Mouse (Mus musculus) liver, adult 2 months (tissue): Measurements from ENCODE around the gene Rasal2. TPM values are rescaled to one million over a fixed set of nuclear protein-coding genes. Genes with fewer than 3 reads are reported as not detected.

Source experiments
- DNase-seq: peaks from one replicate; pipeline ENCODE4 v3.0.0-alpha.2; 2011; ENCODE audit warnings: low read depth, low spot score; ENCODE audit errors: extremely low read depth
- H3K27ac ChIP-seq: fragments of 200-500 bp; replicated peaks from 2 replicates; pipeline ENCODE4 v1.5.1; 2012; ENCODE audit warnings: low read depth, mild to moderate bottlenecking, control low read depth, inconsistent platforms, low read length; ENCODE audit not compliant: insufficient read depth
- H3K27me3 ChIP-seq: fragments of 200-500 bp; 2 replicates; pipeline ENCODE4 v1.6.1; 2012; ENCODE audit warnings: mild to moderate bottlenecking, moderate library complexity, low read length, inconsistent platforms; ENCODE audit not compliant: control insufficient read depth, insufficient read depth
- H3K36me3 ChIP-seq: fragments of 200-500 bp; 2 replicates; pipeline ENCODE4 v1.6.1; 2012; ENCODE audit warnings: low read length, inconsistent platforms; ENCODE audit not compliant: control insufficient read depth, insufficient read depth
- H3K4me1 ChIP-seq: fragments of 200-500 bp; 2 replicates; pipeline ENCODE4 v1.6.1; 2011; ENCODE audit warnings: low read length; ENCODE audit not compliant: control insufficient read depth, insufficient read depth
- H3K4me3 ChIP-seq: fragments of 200-500 bp; 2 replicates; pipeline ENCODE4 v1.5.1; 2011; ENCODE audit warnings: low read depth, mild to moderate bottlenecking, control low read depth, low read length, moderate library complexity; ENCODE audit not compliant: insufficient read depth
- H3K79me2 ChIP-seq: fragments of 200-500 bp; 2 replicates; pipeline ENCODE4 v1.6.1; 2012; ENCODE audit warnings: inconsistent platforms, mild to moderate bottlenecking, low read length, moderate library complexity; ENCODE audit not compliant: control insufficient read depth, insufficient read depth
- H3K9ac ChIP-seq: fragments of 200-500 bp; 2 replicates; pipeline ENCODE4 v1.6.1; 2012; ENCODE audit warnings: low read depth, mild to moderate bottlenecking, control low read depth, inconsistent platforms, low read length
- CTCF ChIP-seq: fragments of 200-500 bp; IDR thresholded peaks from 2 replicates; pipeline ENCODE4 v1.5.1; 2011; ENCODE audit warnings: low read depth, low read length, control low read depth
- POLR2A ChIP-seq: fragments of 200-500 bp; IDR thresholded peaks from 2 replicates; pipeline ENCODE4 v1.6.1; 2011; ENCODE audit warnings: low read length, control low read depth; ENCODE audit not compliant: insufficient read depth; ENCODE audit errors: extremely low read depth
- WGBS: fragments of 180-500 bp; shearing (Covaris S2); methylation state at CpG from one replicate; pipeline ENCODE4 v1.1.7; 2018; 5-methylcytosine and 5-hydroxymethylcytosine counted together
- polyA plus RNA-seq: library from polyadenylated mRNA; depleted of rRNA; stranded (reverse); fragments of >200 nt; gene quantifications from 2 replicates; pipeline ENCODE4 v1.2.3, GENCODE M21; 2012
- total RNA-seq: library from RNA; depleted of rRNA; stranded (reverse); fragments of >200 nt; gene quantifications from 2 replicates; pipeline ENCODE4 v1.2.3, GENCODE M21; 2014

The Rasal2 gene
- total and polyA plus RNA-seq, 2 experiments = 1.2 to 10.2 TPM

- no peaks in the 10 kb centered on the region for H3K36me3 ChIP-seq
- no peak for DNase-seq
- H3K79me2 ChIP-seq = no peaks in the 10 kb centered on the region
- H3K4me1 ChIP-seq = no peaks in the 10 kb centered on the region
- 94% methylated on average over 2 of the region's 2 CpGs for WGBS
- no peak overlapping the region for H3K9ac ChIP-seq
- no peaks in the 10 kb centered on the region for H3K27me3 ChIP-seq
- no peak overlapping the region for H3K27ac ChIP-seq
- no peak for TF ChIP-seq POLR2A
- no peak for TF ChIP-seq CTCF
- no peak overlapping the region for H3K4me3 ChIP-seq
These were observed 42.0 kb downstream of the Rasal2 start for GRCm38 (mm10) chr1:157370397-157370796.

DNA sequence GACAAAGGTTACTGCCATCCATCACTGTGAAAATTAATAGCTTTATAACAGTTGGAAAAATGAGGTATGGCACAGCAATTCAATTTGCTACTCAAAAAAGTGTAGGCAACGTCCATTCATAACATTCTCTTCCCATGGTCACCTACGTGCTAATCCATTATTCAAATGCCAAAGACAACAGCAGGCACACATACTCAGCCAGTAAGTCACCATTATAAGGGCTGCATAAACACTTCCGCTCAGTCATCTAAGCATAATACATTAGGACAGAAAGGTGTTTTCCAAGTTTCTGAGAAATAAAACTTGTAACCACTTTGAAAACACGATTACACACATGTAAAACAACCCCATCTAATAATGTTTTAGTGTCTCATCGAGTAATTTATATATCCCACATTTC, 44.1 kb downstream of the Rasal2 start:
- TF ChIP-seq CTCF (no peak), POLR2A (no peak)
- Histone ChIP-seq H3K27ac (no peak overlapping the region), H3K4me3 (no peak overlapping the region), H3K27me3 (no peaks in the 10 kb centered on the region), H3K36me3 (no peaks in the 10 kb centered on the region), H3K79me2 (no peaks in the 10 kb centered on the region; the same call in 1 of the 2 replicates), H3K4me1 (no peaks in the 10 kb centered on the region), H3K9ac (no peak overlapping the region)
- DNase-seq = no peak
- 90% methylated on average over 5 of the region's 5 CpGs for WGBS

DNA sequence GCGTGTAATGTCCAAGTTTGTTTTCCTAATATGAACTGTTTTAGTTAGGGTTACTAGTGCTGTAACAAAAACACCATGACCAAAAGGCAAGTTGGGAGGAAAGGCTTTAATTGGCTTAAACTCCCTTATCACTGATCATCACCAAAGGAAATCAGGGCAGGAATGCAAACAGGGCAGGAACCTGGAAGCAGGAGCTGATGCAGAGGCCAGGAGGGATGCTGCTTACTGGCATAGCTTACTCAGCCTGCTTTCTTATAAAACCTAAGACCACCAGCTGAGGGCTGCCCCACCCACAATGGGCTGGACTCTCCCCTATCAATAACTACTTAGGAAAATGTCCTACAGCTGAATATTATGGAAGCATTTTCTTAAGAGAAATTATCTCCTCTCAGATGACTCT, 65.7 kb downstream of the Rasal2 start:
- 29% methylated on average over 1 of the region's 1 CpGs for WGBS

DNA sequence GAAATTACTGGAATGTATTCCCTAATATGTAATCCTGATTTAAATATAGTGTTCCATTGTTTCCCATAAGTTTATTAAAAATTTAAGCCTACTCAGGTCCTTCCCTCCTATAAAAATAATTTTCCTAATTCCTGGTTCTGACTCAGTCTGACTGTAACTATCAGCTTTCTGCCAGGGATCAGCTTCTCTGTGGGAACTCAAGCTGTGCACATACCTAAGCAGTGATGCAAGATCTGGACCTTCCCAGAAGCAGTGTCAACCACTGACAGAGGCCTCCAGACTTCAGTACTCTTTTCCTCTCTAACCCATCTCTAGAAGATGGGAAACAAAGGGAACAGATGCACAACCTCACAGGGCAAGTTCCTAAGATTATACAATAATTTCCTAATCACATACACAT, 68.9 kb downstream of the Rasal2 start:
- no peak for TF ChIP-seq POLR2A
- no peak for TF ChIP-seq CTCF
- H3K4me1 ChIP-seq = no peaks in the 10 kb centered on the region; the same call in 1 of the 2 replicates
- no peak overlapping the region for H3K9ac ChIP-seq
- no peaks in the 10 kb centered on the region for H3K36me3 ChIP-seq
- H3K4me3 ChIP-seq = no peak overlapping the region
- no peak for DNase-seq
- H3K27me3 ChIP-seq = no peaks in the 10 kb centered on the region
- no peaks in the 10 kb centered on the region; the same call in 1 of the 2 replicates for H3K79me2 ChIP-seq
- H3K27ac ChIP-seq = no peak overlapping the region

More for the DNA sequence above, 65.7 kb downstream of the Rasal2 start:
- TF ChIP-seq CTCF (no peak), POLR2A (no peak)
- no peak overlapping the region for H3K4me3 ChIP-seq
- no peak overlapping the region for H3K27ac ChIP-seq
- no peaks in the 10 kb centered on the region for H3K27me3 ChIP-seq
- H3K79me2 ChIP-seq = no peaks in the 10 kb centered on the region; the same call in 1 of the 2 replicates
- no peaks in the 10 kb centered on the region for H3K36me3 ChIP-seq
- H3K4me1 ChIP-seq = no peaks in the 10 kb centered on the region; the same call in 1 of the 2 replicates
- DNase-seq = peak; percentile 28
- no peak overlapping the region for H3K9ac ChIP-seq

DNA sequence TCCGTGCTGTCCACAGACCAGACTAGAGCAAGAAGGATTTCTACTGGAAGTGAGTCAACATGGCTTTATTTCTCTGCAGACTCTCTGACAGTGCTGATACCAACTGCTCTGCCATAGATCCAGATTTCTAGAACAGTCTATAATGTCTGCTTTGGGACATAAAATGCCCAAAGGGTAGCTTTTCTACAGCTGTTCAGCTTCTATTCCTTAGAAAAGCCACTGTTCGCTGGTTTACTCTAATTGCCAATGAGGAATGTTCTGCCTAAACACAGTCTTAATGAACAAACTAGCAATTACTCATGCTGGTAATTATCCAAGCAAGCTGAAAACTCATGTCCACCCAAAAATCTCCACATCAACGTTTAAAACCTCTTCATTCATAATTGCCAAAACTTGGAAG, 77.6 kb downstream of the Rasal2 start:
- H3K27ac ChIP-seq = no peak overlapping the region
- no peak for DNase-seq
- no peaks in the 10 kb centered on the region for H3K27me3 ChIP-seq
- no peaks in the 10 kb centered on the region; the same call in 1 of the 2 replicates for H3K79me2 ChIP-seq
- TF ChIP-seq CTCF = no peak
- 82% methylated on average over 3 of the region's 3 CpGs for WGBS
- no peak overlapping the region for H3K9ac ChIP-seq
- H3K36me3 ChIP-seq = no peaks in the 10 kb centered on the region
- no peak overlapping the region for H3K4me3 ChIP-seq
- no peaks in the 10 kb centered on the region for H3K4me1 ChIP-seq

- no peak for DNase-seq
- Histone ChIP-seq H3K27ac (no peak overlapping the region), H3K79me2 (peaks cover 4% of the 10 kb centered on the region; the same call in 1 of the 2 replicates), H3K9ac (no peak overlapping the region), H3K4me3 (no peak overlapping the region), H3K4me1 (no peaks in the 10 kb centered on the region), H3K36me3 (no peaks in the 10 kb centered on the region), H3K27me3 (no peaks in the 10 kb centered on the region)
- no peak for TF ChIP-seq CTCF
- TF ChIP-seq POLR2A = no peak
These were observed 84.3 kb downstream of the Rasal2 start for GRCm38 (mm10) chr1:157328068-157328467.
